Mouse (Mus musculus): Measurements from ENCODE around the gene Commd3. TPM values are rescaled to one million over a fixed set of nuclear protein-coding genes. Genes with fewer than 3 reads are reported as not detected.

Gene Commd3
- polyA plus RNA-seq, 1 experiment: 117 TPM

DNA sequence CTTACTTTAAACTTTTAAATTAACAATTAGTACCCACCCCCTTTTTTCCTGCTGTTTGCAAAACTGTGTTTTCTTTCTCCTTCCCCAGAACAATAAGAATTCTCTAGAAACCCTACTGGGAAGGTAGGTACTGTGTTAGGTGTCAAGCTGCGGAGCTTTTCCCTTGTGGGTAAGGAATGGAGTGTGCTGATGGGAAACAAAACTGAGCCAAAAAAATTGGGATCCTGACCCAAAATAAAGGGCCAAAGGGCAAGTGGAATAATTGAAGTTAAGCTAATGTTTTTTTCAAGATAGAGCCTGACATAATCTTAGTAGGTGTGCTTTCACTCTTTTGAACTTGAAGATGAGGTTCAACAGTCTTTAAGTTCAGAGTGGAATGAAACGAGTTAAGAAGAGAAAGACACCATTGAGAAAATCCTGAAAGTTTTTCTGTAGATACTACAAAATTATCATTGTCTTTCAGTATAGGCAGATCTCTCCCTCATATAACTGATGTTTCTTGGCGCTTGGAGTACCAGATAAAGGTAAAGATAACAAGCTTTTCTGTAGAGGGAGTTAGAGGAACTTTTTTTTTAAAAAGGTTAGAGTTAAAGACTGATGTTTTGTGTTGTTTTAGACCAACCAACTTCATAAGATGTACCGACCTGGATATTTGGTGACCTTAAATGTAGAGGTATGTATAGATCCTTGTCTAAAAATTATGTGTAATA, 2.2 kb downstream of the Commd3 start:
- H3K4me1 ChIP-seq (ENCODE audit: control insufficient read depth, insufficient read depth, low read length): peaks cover 2% of the 10 kb centered on the region; the same call in 1 of the 2 replicates
- no peak overlapping the region for H3K27ac ChIP-seq (ENCODE audit: insufficient read depth, low read length)
- no peak overlapping the region for H3K4me3 ChIP-seq (ENCODE audit: insufficient read depth, low read length)
- TF ChIP-seq POLR2A (IDR thresholded peaks at IDR 0.05; ENCODE audit: extremely low read depth, insufficient read depth, low read length): no peak
- no peak for TF ChIP-seq CTCF (IDR thresholded peaks at IDR 0.05; ENCODE audit: extremely low read depth, insufficient read depth, low read length)

DNA sequence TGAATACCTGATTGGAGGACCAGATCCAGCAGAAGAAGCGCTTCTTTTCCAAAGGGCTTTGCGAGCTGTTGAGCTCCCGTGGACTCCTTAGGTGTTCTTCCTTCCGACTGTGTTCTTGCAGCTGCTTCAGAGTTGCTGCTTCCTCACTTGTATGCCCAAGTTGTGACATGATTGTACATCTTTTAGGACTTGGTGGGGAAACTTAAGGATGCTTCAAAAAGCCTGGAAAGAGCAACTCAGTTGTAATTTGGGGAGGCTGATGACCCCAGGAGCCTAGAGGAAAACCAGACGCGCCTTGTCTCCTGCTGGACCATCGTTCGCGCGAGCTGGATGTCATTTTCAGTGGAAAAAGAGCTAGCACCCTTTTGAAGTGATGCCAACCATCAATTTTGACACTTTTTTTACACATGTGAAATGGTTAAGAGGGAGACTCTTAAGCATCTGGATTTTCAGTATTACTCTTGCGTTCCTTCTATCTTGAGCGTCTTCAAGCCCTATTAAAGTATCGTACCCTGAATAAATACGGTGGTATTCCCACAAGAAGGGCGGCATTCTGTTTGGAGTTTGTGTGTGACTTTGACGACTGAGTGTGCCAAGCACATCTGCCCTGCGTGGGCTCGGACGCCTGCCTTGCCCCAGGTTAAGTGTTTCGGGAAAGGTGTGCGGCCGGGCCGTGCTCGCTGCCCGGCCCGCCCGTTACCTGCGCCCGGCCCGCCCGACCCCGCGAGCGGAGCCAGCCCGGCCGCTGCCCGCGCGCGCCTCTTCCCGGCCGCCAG, 3.7 kb downstream of the Commd3 start:
- Histone ChIP-seq H3K4me1 (ENCODE audit: control insufficient read depth, insufficient read depth, low read length) (peaks cover 6% of the 10 kb centered on the region; the same call in 1 of the 2 replicates), H3K4me3 (ENCODE audit: insufficient read depth, low read length) (peak overlapping the region; percentile 49), H3K27ac (ENCODE audit: insufficient read depth, low read length) (0 out of 2 replicates have a peak overlapping the region, but pooled peaks have one; percentile 21)
- no peak for TF ChIP-seq POLR2A (IDR thresholded peaks at IDR 0.05; ENCODE audit: extremely low read depth, insufficient read depth, low read length)
- TF ChIP-seq CTCF (IDR thresholded peaks at IDR 0.05; ENCODE audit: extremely low read depth, insufficient read depth, low read length): no peak

DNA sequence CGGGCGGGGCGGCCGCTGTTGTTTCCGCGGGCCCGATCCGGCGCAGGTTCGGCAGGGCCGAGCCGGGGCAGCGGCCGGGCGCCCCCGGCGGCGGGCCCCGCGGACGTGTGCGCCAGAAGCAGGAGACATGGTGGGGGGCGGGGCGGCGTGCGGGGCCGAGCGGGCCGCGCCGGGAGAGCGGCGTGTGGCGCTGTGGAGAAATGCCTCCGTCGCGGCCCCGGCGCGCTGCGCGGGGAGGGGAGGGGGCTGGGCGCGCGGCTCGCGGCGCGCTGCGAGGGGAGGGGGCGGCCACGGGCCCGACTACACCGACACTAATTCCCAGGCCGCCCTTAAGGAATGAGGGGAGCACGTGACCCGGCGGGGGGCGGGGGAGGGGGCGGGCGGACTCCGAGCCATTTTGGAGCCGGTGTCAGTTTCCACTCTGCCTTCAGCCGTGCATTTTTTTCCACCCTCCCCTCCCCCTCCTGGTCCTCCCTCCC, 4.3 kb downstream of the Commd3 start:
- TF ChIP-seq POLR2A (IDR thresholded peaks at IDR 0.05; ENCODE audit: extremely low read depth, insufficient read depth, low read length): 0 out of 2 replicates have a peak, but pooled peaks have one; percentile 30
- TF ChIP-seq CTCF (IDR thresholded peaks at IDR 0.05; ENCODE audit: extremely low read depth, insufficient read depth, low read length): no peak
- peaks cover 6% of the 10 kb centered on the region; the same call in 1 of the 2 replicates for H3K4me1 ChIP-seq (ENCODE audit: control insufficient read depth, insufficient read depth, low read length)
- H3K27ac ChIP-seq (ENCODE audit: insufficient read depth, low read length): no peak overlapping the region
- peak overlapping the region; percentile 49; the same call in 1 of the 2 replicates for H3K4me3 ChIP-seq (ENCODE audit: insufficient read depth, low read length)

DNA sequence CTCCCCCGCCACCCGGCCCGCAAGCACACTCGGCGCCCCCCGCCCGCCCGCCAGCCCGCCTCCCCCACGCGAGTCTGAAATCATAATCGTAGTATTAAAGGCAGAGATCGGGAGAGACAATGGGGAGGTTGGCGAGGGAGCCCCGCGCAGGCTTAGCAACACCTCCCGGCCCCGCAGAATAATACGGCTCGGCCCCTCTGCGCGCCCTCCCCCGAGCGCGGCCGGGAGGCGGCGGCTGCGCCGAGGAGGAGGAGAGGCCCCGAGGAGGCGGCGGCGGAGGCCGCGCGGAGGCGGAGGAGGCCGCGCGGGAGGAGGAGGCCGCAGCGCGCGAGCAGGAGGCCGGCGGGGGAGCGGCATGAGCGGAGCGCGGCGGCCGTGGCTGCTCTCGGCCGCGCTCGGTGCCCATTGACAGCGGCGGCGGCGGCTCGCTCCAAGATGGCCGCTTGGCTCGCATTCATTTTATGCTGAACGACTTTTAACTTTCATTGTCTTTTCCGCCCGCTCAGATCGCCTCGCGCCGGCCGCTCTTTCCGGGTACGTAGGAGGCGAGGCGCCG, 4.8 kb downstream of the Commd3 start, which contains the start of gene Bmi1:
Gene Bmi1, plus strand, starts transcription at position 83 of the 556 bp plus-strand sequence.
- H3K4me1 ChIP-seq (ENCODE audit: control insufficient read depth, insufficient read depth, low read length): peaks cover 6% of the 10 kb centered on the region; the same call in 1 of the 2 replicates
- peak within 1 kb of the TSS; percentile 49 for H3K4me3 ChIP-seq (ENCODE audit: insufficient read depth, low read length)
- H3K27ac ChIP-seq (ENCODE audit: insufficient read depth, low read length): peak within 1 kb of the TSS; percentile 100
- TF ChIP-seq CTCF (IDR thresholded peaks at IDR 0.05; ENCODE audit: extremely low read depth, insufficient read depth, low read length) (no peak), POLR2A (IDR thresholded peaks at IDR 0.05; ENCODE audit: extremely low read depth, insufficient read depth, low read length) (no peak)

DNA sequence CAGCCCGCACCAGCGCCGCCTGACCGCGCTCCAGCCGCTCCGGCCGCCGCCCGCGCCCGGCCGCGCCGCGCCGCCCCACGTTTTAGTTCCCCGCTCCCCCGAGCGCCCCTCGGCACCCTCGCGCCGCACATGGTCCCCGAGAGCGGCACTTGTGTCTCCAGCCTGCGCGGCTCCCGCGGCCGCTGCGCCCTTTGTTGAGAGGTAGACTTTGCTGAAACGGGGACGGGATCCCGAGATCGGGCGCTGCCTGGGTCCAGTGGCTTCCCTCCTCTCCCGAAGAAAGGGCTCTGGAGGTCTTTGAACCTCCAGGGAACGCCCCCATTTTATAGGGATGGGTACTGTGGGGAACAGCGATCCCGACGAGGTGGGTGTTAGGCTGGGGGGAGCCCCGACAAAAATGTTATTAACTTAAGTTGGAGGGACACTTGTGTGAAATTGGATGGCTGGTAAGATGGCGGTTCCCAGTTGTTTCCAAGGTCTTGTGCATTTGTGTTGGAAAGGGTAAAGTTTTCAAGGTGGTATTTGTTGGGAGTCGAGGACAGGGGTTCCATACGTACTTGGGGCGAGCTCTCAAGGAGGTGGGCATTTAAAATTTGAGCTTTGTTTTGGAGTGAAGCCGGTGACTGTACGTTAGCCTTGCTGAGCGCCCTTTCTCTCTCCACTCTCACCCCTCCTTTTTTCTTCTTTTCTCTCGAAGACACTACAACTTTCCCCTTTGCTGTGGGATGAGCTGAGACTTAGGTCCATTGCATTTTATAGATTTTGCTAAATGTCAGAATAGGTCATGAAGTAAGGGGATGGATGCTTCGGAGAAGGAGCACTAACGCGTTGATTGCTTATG, 5.7 kb downstream of the Commd3 start:
- no peak overlapping the region for H3K27ac ChIP-seq (ENCODE audit: insufficient read depth, low read length)
- H3K4me1 ChIP-seq (ENCODE audit: control insufficient read depth, insufficient read depth, low read length): peaks cover 6% of the 10 kb centered on the region; the same call in 1 of the 2 replicates
- TF ChIP-seq POLR2A (IDR thresholded peaks at IDR 0.05; ENCODE audit: extremely low read depth, insufficient read depth, low read length) (no peak), CTCF (IDR thresholded peaks at IDR 0.05; ENCODE audit: extremely low read depth, insufficient read depth, low read length) (no peak)
- peak overlapping the region; percentile 49 for H3K4me3 ChIP-seq (ENCODE audit: insufficient read depth, low read length)

DNA sequence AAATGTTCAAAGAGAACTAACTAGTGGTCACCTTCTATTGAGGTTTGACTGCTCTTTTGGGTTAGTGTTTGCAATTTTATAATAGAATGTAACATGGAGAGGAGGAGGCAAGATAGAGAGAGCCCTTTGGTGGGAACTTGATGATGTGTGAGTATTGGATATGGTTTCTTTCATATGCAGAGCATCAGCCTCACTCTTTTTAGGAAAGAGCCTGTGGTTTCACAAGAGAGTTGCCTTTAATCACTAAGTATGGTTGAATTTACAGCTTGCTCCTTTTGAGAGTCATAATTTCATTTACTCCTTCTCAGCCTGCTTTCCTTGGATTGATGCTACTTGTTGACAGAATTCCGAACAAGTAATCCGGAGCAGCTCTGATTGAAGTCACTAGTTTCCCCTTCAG, 7.5 kb downstream of the Commd3 start:
- TF ChIP-seq CTCF (IDR thresholded peaks at IDR 0.05; ENCODE audit: extremely low read depth, insufficient read depth, low read length): no peak
- TF ChIP-seq POLR2A (IDR thresholded peaks at IDR 0.05; ENCODE audit: extremely low read depth, insufficient read depth, low read length): no peak

DNA sequence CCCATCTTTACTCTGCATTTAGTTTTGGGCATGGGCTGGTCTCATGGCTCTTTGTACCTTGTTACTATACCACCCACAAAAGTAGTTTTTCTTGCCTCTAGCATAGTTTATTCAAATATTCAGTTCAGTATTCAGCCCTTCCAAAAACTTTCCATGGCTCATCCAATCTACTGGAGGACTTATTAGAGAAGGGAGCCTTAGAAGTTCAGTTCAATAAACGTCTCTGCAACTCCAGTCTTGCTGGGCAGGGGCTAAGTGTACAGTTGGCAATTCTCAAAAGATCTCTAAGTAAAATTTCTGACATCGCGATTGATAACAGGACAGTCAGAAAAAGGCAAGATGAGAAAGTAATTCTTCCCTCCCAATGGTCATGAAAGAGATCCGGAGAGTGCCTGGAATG, 8.3 kb downstream of the Commd3 start:
- no peak for TF ChIP-seq CTCF (IDR thresholded peaks at IDR 0.05; ENCODE audit: extremely low read depth, insufficient read depth, low read length)
- no peak for TF ChIP-seq POLR2A (IDR thresholded peaks at IDR 0.05; ENCODE audit: extremely low read depth, insufficient read depth, low read length)
- H3K27ac ChIP-seq (ENCODE audit: insufficient read depth, low read length): no peak overlapping the region
- H3K4me1 ChIP-seq (ENCODE audit: control insufficient read depth, insufficient read depth, low read length): peaks cover 6% of the 10 kb centered on the region; the same call in 1 of the 2 replicates
- peak overlapping the region; percentile 9 for H3K4me3 ChIP-seq (ENCODE audit: insufficient read depth, low read length)

More for the DNA sequence above, 7.5 kb downstream of the Commd3 start:
- Histone ChIP-seq H3K27ac (ENCODE audit: insufficient read depth, low read length) (no peak overlapping the region), H3K4me3 (ENCODE audit: insufficient read depth, low read length) (no peak overlapping the region), H3K4me1 (ENCODE audit: control insufficient read depth, insufficient read depth, low read length) (peaks cover 6% of the 10 kb centered on the region; the same call in 1 of the 2 replicates)

DNA sequence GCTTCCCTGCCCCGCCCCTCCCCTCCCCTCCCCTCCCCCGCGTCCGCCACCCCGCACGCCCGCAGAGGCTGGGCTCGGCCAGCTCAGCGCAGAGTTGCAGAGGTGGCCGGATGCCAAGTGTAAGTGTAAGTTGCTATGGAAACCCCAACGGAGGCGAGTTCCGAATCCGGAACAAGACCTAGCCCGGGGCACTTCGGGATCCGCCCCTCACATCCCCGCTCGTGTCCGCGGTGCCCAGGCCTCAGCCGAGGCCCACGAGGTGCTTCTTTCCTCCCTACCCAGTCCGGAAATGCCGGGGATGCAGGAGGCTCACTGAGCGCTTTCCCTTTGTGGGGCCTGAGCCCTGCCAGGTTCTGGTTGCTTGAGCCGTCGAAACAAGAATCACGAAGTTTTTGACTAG, 8.8 kb downstream of the Commd3 start:
- H3K27ac ChIP-seq (ENCODE audit: insufficient read depth, low read length): no peak overlapping the region
- peak overlapping the region; percentile 9 for H3K4me3 ChIP-seq (ENCODE audit: insufficient read depth, low read length)
- no peak for TF ChIP-seq POLR2A (IDR thresholded peaks at IDR 0.05; ENCODE audit: extremely low read depth, insufficient read depth, low read length)
- no peak for TF ChIP-seq CTCF (IDR thresholded peaks at IDR 0.05; ENCODE audit: extremely low read depth, insufficient read depth, low read length)
- peaks cover 6% of the 10 kb centered on the region; the same call in 1 of the 2 replicates for H3K4me1 ChIP-seq (ENCODE audit: control insufficient read depth, insufficient read depth, low read length)

Data from cortical plate, adult 2 months (tissue).